Mouse (Mus musculus): ENCODE results near the gene Gtpbp1.

- TF ChIP-seq CTCF (IDR thresholded peaks at IDR 0.05; ENCODE audit: insufficient read depth, low read depth, low read length): no peak
- TF ChIP-seq POLR2A (IDR thresholded peaks at IDR 0.05; ENCODE audit: insufficient read depth, low read depth, low read length): no peak
Measured at GRCm38 (mm10) chr15:79741173-79741858, 50.7 kb downstream of the Gtpbp1 start.
